Mouse (Mus musculus): ENCODE results near the gene Mrps23.
"Not testable (repeated sequence)": the region's sequence is repeated elsewhere in the genome, so short reads cannot be mapped to it uniquely, and the experiment has no call there.

Gene Mrps23

DNA sequence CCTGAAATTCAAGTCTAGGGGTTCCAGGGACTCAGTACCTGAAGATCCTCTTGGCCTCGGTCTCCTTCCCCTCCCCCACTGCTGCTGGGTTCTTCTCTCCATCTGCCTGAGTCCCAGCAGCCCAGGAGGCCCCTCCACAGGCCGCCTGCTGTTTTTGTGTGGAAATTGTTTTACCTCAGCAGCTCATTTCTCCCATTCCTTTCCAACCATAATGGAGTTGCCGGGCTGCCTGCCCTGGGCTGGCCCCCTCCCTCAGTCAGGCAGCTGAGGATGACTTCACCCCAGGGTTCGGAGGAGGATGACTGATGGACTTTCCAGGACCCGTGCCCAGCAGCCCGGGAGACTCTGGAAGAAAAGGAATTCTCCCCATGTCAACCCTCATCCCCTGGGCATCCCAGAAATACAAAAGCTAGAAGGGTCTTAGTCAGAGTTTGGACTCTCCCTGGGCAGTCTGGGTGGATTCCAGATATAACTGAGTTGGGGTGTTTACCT is 23.7 kb upstream of the Mrps23 start:
- peak; percentile 60 for DNase-seq

- DNase-seq = peak; percentile 93
Observed at GRCm38 (mm10) chr11:88180959-88181619, 23.1 kb upstream of the Mrps23 start.

- DNase-seq = no peak
Observed at GRCm38 (mm10) chr11:88184632-88185180, 19.5 kb upstream of the Mrps23 start.

GRCm38 (mm10) chr11:88186078-88186946 is 17.9 kb upstream of the Mrps23 start:
- DNase-seq = no peak

GRCm38 (mm10) chr11:88186947-88187243 is 17.3 kb upstream of the Mrps23 start:
- no peak for DNase-seq

DNA sequence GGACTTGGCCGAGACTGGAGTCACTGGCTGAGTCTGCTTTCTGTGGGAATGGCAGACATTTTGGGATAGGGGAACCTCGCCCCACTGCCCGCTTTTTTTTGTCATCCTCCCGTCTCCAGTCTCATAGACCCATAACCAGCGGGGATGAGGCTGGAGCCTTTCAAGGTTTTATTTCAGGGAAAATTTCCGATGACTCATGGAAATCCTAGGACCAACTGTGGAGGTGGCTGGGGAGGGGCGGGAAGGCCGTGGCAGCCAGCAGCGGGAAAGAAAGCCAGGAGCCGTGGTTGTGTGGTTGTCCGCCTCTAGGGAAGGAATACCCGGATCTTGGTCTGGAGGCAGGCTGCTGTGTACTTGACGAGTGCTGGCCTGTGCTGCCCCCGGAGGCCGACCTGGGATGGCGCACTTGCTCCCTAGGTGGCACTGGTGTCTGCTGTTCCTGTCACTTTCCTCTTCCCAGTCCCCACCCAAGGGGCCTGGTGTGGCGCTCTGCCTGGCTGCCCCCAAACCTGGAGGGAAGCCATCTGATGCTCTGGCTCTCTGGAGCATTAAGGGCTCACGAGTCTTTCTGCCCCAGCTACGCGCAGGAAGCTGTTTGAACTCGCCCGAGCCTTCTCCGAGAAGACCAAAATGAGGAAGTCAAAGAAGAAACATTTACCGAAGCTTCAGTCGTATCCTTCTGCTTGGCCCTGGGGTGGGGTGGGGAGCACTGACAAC is 16.6 kb upstream of the Mrps23 start:
- DNase-seq = peak; percentile 90

GRCm38 (mm10) chr11:88188216-88188615 is 16.0 kb upstream of the Mrps23 start:
- no peak for DNase-seq

- DNase-seq = no peak
Observed at GRCm38 (mm10) chr11:88188635-88189034, 15.6 kb upstream of the Mrps23 start.

DNA sequence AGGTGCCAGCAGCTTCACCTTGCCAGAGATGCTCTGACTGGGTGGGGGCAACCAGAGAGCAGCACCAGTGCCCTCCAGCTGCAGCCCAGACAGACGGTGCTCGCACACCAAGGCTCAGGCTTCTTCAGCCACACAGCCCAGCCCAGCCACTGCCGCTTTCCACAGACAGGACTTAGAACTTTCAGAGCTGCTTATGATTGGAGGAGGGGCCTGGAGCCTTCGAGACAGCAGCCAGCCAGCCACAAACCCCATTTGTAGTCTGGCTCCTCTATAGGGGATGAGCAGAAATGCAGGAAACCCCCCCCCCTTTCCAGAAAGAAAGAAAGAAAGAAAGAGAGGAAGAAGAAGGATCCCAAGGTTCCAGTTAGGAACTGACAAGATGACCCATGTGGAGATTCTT is 11.6 kb upstream of the Mrps23 start:
- peak; percentile 70 for DNase-seq

DNA sequence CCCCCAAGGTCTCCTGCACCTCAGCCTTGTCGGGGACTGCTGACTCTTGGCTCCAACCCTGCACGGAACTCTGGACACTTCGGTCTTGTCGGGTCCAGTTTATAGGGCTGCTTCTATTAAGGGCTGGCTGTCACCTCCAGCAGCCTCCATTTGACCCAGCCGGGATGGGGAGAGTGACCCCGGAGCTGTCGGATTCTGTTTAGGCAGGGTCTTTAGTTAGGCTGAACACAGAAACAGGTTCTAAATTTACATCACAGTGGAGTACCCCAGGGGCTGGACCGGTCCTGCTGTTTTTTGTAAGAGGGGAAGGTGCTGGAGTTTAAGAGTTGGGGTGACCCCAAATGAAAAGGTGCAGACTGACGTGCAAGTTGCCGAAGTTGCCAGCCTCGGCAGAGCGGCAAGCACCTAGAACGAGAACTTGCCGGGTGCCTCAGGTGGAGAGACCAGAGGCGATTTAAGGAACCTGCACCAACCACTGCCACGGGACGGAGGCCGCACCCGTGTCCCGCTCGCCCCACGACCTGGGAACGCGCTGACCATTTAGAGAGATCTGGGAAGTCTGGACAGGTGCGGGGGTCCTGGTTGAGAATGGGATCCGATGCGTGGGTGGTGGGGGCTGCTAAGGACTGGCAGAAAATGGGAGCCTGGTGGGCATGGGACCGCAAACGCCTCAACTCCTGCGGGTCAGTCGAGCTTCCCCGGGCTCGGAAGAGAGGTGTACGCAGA is 10.9 kb upstream of the Mrps23 start:
- DNase-seq = no peak

DNA sequence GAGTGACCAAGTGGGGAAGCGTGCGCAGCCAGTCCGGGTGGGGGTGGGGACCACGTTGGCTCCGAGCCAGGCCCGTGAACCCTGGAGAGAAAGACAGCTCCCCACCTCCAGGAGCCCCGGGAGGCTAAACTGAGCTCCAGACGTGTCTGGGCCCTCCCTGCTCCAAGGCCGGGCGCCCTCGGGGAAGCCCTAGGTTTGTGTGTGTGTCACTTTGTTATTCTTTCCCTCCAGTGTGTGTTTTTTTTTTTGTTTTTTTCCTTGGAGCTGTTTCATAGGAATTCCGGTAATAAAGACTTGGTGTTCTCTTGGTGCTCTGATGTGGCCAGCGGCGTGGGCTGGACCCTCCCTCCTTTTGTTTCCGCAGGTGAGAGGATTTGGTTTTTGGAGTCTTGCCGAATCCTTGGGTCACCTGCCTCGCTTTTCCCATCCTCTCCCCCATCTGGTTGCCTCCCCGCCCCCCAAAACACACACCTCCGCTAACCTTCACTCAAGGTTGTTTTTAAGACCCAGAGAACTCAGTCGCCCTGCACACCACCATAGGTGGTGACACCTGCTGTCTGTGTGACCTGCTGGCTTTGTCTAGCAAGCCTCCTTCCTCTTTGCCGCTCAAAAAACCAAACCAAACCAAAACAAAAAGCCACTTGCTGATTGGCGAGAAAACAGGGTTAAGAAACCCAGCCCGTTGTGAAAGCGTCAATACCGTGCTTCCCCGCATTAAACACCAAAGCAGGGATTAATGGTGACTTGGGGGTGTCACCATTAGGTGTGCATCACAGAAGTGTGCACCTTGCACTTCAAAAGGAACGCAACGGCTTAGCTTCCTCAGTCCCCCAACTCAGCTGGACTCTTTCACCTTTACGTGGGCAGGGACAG is 10.1 kb upstream of the Mrps23 start:
- DNase-seq = peak; percentile 72

DNA sequence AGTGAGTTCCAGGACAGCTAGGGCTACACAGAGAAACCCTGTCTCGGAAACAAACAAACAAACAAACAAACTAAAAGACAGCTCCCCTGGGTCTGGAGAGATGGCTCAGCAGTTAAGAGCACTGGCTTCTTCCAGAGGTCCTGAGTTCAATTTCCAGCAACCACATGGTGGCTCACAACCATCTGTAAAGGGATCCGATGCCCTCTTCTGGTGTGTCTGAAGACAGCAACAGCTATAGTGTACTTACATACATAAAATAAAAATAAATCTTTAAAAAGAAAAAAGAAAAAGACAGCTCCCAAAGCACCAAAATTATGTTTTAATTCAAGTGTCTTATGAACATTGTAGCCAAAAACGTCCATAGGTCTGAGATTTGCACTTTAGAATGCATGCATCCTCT is 8.5 kb upstream of the Mrps23 start:
- DNase-seq = not testable (repeated sequence)

DNA sequence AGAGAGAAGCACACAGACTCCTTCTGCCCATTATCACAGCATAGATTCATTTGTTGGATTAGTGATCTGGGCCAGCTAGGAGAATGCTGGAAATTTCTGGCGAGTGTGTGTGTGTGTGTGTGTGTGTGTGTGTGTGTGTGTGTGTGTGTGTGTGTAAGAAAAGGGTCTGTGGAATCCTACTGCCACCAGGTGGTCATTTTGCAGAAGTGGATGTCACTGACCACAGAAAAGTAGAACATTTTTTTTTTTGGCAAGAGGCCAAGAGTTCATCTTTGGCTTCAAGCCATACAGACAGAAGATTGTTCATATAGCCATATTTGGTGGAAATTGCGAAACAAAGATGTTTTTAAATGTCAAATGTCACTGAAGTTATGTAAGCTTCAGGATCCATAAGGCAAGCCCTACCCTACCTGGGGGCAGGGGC is 7.0 kb upstream of the Mrps23 start:
- DNase-seq = peak; percentile 82

GRCm38 (mm10) chr11:88198223-88198622 is 6.0 kb upstream of the Mrps23 start:
- no peak for DNase-seq

GRCm38 (mm10) chr11:88201172-88201571 is 3.0 kb upstream of the Mrps23 start:
- no peak for DNase-seq

GRCm38 (mm10) chr11:88202077-88202476 is 2.1 kb upstream of the Mrps23 start:
- DNase-seq = no peak

DNA sequence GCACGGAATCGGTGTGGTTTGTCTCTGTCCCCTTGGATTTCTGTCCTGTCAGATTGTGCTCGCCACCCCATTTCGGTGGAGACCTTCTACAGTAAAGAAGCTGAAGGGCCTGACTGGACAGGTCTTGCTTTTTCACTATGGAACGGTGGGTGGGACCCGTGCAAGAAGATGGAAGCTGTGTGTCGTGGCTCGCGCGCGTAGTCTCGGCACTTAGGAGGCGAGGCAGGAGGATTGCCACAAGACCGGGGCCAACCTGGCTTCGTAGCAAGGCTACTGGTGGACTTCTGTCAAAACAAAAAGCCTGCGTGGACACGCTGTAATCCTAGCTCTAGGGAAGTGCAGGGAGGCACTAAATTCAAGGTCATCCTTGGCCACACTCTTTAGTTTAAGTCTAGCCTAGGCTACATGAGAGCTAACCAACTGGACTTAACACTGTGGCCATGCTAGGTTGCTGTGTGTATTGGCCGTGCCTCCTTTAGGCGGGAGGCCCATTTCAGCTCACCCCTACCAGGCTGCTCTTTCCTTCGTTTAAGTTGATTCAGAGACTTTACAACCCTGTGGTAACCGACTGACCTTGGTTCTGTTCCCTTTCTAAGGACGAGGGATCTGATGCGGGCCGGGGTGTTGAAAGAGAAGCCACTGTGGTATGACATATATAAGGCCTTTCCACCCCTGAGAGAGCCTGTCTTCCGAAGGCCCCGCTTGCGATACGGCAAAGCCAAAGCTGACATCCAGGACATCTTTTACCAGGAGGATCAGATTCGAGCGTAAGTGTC is 593 bp downstream of the Mrps23 start:
- DNase-seq = peak; percentile 43

- DNase-seq = peak; percentile 59
Observed at GRCm38 (mm10) chr11:88206576-88206975, 2.4 kb downstream of the Mrps23 start.

- no peak for DNase-seq
Observed at GRCm38 (mm10) chr11:88207697-88208096, 3.5 kb downstream of the Mrps23 start.

GRCm38 (mm10) chr11:88211824-88212582 is 7.8 kb downstream of the Mrps23 start:
- DNase-seq = no peak

Data from kidney, postnatal 10 days (tissue).